Mouse (Mus musculus) v-Abl transformed pro-B cells (cell line): ENCODE measurements around the gene Lce3c.

Source experiments
- in situ Hi-C, 2 experiments: fragments of 400-800 bp; cut with MboI; formaldehyde crosslinking; loops; one replicate each; pipeline ENCODE4 v1.15.1; 2025; ENCODE audit not compliant: unreplicated experiment in 2 of 2

Gene Lce3c

DNA sequence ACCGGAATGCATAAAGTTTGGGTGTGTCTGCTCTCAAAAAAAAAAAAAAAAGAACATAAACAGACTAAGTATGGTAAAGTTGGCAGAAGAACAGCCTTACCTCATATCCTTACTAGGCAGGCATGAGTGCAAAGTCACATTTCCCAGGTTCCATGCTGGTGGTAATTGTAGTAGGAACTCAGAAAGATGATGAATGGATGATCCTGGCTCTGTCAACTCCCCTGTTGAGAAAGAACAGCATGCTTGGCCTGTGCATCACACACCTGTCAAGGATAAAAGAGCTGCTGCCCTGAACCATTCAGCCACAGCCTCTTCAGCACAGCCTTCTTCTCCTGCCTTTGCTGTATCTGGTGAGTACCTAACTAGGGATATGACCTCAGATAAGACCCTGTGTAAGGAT is at the start of gene Lce3c:
TSS of gene Lce3c (plus strand) at position 301 of the 400 bp plus-strand sequence.
- in situ Hi-C loops = no loop called here

DNA sequence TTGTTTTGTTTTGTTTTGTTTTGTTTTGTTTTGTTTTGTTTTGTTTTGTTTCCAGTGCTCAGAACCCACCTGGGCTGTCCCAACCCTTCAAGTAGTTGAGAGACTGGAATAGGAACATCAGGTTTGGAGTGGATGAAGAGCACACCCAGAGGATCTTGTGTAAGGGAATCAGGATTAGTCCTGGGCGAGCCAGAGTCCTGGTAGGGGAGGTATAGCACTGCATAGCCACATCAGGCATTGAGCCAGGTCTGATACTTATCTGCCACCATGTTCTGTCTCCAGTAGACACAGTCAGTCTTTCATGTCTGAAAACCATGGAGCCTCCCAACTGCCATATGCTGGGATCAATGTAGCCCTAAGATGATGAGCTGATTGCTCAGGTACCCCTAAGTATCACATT is 49.8 kb upstream of the Lce3c start:
- in situ Hi-C loops = no loop called here

DNA sequence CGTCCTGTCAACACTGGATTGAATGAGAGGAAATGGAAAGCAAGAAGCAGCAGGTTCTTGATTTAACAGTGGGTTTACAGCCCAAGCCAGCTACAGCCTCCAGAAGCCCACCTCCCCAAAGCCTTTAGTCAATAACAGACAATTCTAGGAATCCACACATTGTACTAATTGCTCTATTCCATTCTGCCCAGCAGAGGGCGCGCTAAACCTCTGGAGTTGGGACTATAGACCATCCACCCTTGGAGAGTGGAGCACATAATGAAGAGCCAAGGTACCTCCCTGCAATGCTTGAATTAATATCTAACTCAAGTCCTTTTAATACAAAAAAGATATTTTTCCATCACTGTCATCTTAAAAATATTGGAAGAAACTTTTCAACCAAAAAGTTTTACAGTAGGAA is 41.3 kb upstream of the Lce3c start:
- in situ Hi-C loops = loop anchor here in 1 of 2 experiments (25.0 kb wide), 1 partner anchor 584 kb away; no protein-coding TSS in a partner anchor

DNA sequence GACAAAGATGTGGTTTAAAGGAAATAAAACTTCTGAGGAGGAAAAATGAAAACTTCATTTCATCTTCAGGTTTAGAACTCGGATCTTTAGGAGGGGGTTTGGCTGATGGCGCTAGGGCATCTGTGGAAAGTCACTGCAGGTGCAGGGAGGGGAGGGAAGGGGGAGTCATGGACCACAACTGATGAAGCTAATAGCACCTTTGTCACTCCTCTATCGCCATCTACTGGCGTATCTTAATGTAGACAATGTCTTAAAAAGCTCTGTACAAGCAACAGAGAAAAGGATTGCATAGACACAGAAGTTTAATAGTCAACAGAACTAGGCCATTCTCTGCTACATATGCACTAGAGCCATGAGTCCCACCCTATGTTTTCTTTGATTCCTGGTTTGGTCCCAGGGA is 40.6 kb upstream of the Lce3c start:
- in situ Hi-C loops = loop anchor here in 1 of 2 experiments (25.0 kb wide), 1 partner anchor 584 kb away; no protein-coding TSS in a partner anchor

DNA sequence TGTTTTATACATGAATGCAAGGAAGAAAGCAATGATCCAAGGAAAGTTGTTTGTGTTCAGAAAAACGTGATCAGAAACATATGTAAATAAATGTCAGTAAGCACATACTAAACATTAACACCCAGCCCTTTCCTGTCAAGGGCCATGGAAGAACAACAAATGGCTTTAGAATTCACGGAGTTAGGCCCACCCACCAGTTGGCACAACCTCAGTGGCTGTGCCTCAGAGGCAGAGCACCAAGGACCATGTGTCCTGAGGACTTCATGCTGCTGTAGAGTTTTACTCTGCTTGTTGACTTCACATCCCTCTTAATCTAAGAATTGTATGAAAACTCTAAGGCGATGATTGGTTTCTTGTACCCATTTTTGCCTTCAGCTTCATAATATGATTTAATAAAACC is 39.1 kb upstream of the Lce3c start:
- in situ Hi-C loops = loop anchor here in 1 of 2 experiments (25.0 kb wide), 1 partner anchor 582 kb away; no protein-coding TSS in a partner anchor

DNA sequence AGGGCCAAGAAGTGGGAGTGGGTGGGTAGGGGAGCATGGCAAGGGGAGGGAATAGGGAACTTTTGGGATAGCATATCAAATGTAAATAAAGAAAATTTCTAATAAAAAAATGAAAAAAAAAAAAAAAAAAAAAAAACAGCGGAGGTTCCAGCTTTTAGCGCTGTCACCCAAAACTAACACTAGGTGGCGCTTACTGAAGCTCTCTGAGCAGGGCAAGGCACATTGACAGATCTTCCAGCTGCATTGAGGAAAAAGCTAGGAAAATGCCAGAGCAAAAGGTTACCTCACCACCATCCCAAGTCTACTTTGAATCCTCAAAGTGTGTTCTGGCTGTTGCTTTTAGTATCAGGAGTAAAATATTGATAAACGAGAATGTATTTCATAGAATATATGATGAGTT is 36.7 kb upstream of the Lce3c start:
- in situ Hi-C loops = loop anchor here in 1 of 2 experiments (25.0 kb wide), 1 partner anchor 580 kb away; no protein-coding TSS in a partner anchor

DNA sequence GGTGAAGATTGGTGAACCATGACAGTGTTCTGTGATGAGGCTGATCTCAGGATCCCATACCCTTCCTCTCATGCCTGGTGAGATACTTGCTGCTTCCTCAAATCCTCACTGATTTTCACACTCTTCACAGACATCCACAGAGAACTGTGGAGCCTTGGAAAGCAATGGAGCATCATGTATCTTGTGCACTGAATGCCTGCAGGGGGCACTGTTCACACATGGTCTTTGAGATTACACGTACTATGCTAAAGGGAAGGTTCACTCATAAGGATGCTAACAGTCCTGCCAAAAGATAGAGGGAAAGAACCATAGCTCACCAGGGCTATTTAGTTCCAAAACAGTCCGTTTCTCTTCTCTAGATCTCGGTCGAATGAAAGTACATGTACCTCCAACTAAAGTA is 23.9 kb upstream of the Lce3c start:
- in situ Hi-C loops = loop anchor here in 1 of 2 experiments (25.0 kb wide), 1 partner anchor 567 kb away; no protein-coding TSS in a partner anchor

DNA sequence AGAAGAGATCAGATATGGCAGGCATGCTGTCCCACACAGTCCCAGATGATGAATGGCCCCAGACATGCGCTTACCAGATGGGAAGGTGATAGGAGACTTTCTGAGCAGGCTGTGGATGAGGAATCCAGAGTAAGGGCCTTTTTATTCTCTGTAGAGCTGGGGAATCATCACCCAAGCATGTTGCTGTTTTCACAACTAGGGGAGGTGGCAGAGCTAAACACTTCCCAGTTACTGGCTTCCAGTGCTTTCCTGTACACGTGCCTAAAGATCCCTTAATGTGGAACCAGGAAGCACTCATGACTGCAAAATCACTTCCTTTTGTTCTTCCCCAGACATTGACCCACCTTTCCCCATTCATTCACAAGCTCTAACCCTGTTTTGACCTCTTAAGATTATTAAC is 18.2 kb upstream of the Lce3c start, which contains the start of gene Lce3a:
TSS of gene Lce3a (minus strand) at position 101 of the 400 bp plus-strand sequence.
- in situ Hi-C loops = no loop called here

DNA sequence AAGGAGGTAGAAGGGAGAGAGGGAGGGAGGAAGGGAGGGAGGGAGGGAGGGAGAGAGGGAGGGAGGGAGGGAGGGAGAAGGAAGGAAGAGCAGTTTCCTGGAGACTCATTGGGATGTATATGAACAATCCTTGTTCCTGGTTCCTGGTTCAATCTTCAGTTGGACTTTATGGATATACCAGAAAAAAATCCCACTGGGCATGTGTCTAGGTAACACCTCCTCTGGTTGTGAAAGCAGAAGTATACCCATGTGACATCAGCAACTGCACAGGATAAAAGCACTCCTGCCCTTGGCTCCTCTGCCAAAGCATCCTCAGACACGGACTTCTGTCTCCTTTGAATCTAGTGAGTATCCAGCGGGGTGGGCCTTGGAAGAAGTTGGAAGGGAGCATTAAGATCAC is 11.6 kb upstream of the Lce3c start, which contains the start of gene Lce3b:
TSS of gene Lce3b (plus strand) at position 301 of the 400 bp plus-strand sequence.
- in situ Hi-C loops = no loop called here

DNA sequence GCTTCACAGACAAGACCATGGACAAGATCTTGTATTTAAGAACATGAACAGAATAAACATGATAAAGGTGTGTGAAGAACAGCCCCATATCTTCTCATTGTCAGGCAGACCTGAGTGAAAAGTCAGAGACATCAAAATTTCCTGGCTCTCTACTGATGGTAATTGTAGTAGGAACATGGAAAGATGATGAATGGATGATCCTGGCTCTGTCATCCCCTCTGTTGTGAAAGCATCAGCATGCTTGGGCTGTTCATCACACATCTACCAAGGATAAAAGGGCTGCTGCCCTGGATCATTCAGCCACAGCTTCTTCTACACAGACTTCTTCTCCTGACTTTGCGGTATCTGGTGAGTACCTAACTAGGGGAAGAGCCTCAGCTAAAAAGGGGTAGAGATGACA is 12.8 kb downstream of the Lce3c start, which contains the start of gene Lce3d:
TSS of gene Lce3d (plus strand) at position 301 of the 400 bp plus-strand sequence.
- in situ Hi-C loops = no loop called here

DNA sequence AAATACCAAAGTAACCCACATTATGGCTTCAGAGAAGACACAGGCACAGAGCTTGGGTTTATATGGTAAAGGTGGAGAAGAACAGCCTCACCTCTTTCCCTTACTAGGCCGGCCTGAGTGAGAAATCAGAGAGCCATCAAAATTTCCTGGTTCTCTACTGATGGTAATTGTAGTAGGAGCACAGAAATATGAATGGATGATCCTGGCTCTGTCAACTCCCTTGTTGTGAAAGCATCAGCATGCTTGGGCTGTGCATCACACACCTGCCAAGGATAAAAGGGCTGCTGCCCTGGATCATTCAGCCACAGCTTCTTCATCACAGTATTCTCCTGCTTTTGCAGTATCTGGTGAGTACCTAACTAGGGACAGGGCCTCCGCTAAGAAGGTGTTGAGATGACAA is 22.5 kb downstream of the Lce3c start, which contains the start of gene Lce3e:
TSS of gene Lce3e (plus strand) at position 301 of the 400 bp plus-strand sequence.
- in situ Hi-C loops = no loop called here

DNA sequence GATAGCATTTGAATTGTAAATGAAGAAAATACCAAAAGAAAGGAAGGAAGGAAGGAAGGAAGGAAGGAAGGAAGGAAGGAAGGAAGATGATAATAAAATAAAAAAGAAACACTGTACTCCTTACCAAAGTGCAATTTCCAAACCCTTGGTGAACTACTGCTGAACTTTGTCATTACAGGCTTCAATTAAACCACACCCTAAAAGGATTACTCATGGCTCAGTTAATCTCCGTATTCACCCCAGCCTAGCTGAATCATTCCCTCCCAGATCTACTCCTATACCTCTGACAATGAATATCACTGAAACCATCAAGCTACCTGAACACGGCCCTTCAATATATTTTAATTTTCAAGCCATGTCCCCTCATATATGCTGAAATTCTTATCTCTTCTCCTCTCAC is 34.2 kb downstream of the Lce3c start:
- in situ Hi-C loops = no loop called here

DNA sequence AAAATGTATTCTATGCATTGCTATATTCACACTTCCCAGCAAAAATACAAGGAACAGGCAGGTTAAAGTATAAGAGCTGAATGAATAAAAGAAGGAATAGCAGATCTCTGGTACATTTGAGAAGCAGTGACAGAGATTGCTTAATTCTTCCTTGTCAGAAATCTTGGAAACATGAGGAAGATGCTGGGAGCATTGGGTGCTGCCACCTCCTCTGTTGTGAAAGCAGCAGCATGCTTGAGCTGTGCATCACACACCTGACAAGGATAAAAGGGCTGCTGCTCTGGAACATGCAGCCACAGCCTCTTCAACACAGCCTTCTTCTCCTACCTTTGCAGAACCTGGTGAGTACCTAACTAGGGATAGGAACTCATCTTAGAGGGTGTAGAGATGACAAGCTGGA is 47.6 kb downstream of the Lce3c start, which contains the start of gene Lce3f:
TSS of gene Lce3f (plus strand) at position 301 of the 400 bp plus-strand sequence.
- in situ Hi-C loops = no loop called here
